Mouse (Mus musculus): ENCODE data around the gene Usp48. TPM values are rescaled to one million over a fixed set of nuclear protein-coding genes. Genes with fewer than 3 reads are reported as not detected.

Usp48 gene
- total and polyA plus RNA-seq, 3 experiments, result 28.5 to 77.8 (median 36.6) TPM

DNA sequence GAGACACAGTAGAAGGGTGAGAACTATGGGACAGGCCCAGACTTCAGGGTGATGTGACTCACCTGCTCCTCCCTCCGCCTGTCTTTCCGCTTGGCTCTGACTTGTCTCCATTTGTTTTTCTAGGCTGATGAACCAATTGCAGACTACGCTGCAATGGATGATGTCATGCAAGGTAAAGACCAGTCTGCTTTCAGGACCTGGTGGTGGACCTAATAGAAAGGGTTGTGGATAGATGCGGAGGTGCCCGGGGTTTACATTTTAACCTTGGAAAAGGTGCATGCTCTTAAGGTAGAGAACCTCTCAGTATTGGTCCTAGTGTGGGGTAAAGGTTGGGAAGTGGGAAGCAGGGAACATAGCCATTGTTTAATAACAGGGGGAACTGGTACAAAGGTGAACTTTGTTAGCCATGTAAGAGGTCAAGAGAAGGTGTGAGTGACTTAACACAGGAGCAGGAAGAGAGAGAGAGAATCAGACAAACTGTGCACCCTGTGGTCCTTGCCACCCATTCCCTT lies 59.3 kb downstream of the Usp48 start:
- no peak overlapping the region for H3K9ac ChIP-seq (ENCODE audit: insufficient read depth, low read depth)
- no peaks in the 10 kb centered on the region for H3K9me3 ChIP-seq (replicated peaks; ENCODE audit: low read length)
- no peak overlapping the region for H3K4me3 ChIP-seq (replicated peaks in 1 of 3; ENCODE audit: low read depth in 2 of 3, low read length in 2 of 3, poor library complexity in 1 of 3)
- TF ChIP-seq USF2 (conservative IDR thresholded peaks at IDR 0.05; ENCODE audit: low read depth, low read length) (no peak), JUN (IDR thresholded peaks at IDR 0.05; ENCODE audit: insufficient read depth, low read depth, low read length) (no peak), POLR2A (IDR thresholded peaks at IDR 0.05; ENCODE audit: low read depth, low read length) (no peak), RAD21 (IDR thresholded peaks at IDR 0.05; ENCODE audit: low read depth, low read length) (no peak), MYC (IDR thresholded peaks at IDR 0.05; ENCODE audit: low read depth, low read length) (no peak), ETS1 (conservative IDR thresholded peaks at IDR 0.05; ENCODE audit: low read depth, low read length) (no peak), JUND (conservative IDR thresholded peaks at IDR 0.05; ENCODE audit: low read depth, low read length) (no peak), CHD1 (IDR thresholded peaks at IDR 0.05; ENCODE audit: low read depth, low read length) (no peak), MAX (IDR thresholded peaks at IDR 0.05; ENCODE audit: low read length) (no peak)
- in situ Hi-C loops (cut with MboI; ENCODE audit: low pct_ligation_motif_present, low pct_unique_long_range_greater_than_20kb, low sequenced_read_pairs), result no loop called here
- no peaks in the 10 kb centered on the region for H3K27me3 ChIP-seq (replicated peaks)
- no peak for DNase-seq (ENCODE audit: extremely low read depth)
- H3K27ac ChIP-seq (ENCODE audit: insufficient read depth, low read depth), result no peak overlapping the region
- dilution Hi-C loops (cut with MboI; ENCODE audit: extremely low pct_ligation_motif_present, extremely low pct_unique_long_range_greater_than_20kb, low sequenced_read_pairs), result no loop called here
- H3K79me2 ChIP-seq (replicated peaks; ENCODE audit: control insufficient read depth, extremely low read depth, insufficient read depth, poor library complexity, severe bottlenecking), result no peaks in the 10 kb centered on the region
- no peak overlapping the region for H3K4me2 ChIP-seq (ENCODE audit: insufficient read depth, low read depth, poor library complexity, severe bottlenecking)
- H3K36me3 ChIP-seq (replicated peaks in 1 of 2; ENCODE audit: control insufficient read depth in 1 of 2, insufficient read depth in 1 of 2, low read length in 1 of 2), result peaks cover 81 to 100% of the 10 kb centered on the region in 2 experiments
- H3K4me1 ChIP-seq (ENCODE audit: control insufficient read depth in 1 of 2, insufficient read depth in 2 of 2), result peaks cover 0 to 7% of the 10 kb centered on the region in 2 experiments; a peak in 2 of 4 replicates

DNA sequence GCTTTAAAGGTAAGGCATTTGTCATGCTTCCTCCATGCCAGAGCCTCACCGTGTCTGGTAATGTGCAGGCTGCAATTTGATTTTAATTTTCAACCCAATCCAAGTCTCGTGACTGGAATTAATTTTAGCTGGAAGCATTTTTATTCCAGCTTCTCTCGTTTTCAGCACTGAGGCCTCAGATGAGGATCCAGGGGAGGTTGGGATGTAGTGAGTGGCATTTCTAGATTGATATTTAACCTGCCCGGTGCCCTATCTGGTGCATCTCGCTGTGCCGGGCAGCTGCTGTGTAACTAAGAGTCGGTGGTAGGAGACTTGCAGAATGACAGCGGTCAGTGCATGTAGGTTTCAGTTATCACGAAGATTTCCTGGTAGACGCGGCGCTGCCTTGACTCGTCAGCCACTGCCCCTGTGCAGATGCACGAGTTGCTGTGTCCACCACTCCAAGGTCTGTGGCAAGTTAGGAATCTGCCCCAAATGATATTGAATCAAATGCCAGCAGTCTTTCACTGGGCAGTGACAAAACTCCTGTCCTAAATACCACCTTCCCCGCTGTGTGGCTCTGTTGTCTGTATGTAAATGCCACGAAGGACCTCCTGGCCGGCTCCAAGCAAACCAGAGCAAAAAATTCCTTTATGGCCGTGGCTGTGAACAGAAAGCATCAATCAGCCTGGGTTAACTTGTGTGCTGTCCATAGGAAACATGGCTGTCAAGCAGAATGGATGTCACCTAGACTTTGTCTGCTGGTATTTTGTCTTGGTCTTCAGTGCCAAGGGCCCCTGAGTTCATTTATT lies 61.9 kb downstream of the Usp48 start:
- Histone ChIP-seq H3K27me3 (replicated peaks) (no peaks in the 10 kb centered on the region), H3K4me1 (ENCODE audit: control insufficient read depth in 1 of 2, insufficient read depth in 2 of 2) (0 out of 4 replicates have a peak, but pooled peaks cover 0 to 2% of the 10 kb centered on the region in 2 experiments), H3K79me2 (replicated peaks; ENCODE audit: control insufficient read depth, extremely low read depth, insufficient read depth, poor library complexity, severe bottlenecking) (no peaks in the 10 kb centered on the region), H3K9ac (ENCODE audit: insufficient read depth, low read depth) (no peak overlapping the region), H3K36me3 (replicated peaks in 1 of 2; ENCODE audit: control insufficient read depth in 1 of 2, insufficient read depth in 1 of 2, low read length in 1 of 2) (peaks cover 60 to 84% of the 10 kb centered on the region in 2 experiments), H3K4me3 (replicated peaks in 1 of 3; ENCODE audit: low read depth in 2 of 3, low read length in 2 of 3, poor library complexity in 1 of 3) (no peak overlapping the region), H3K9me3 (replicated peaks; ENCODE audit: low read length) (no peaks in the 10 kb centered on the region), H3K4me2 (ENCODE audit: insufficient read depth, low read depth, poor library complexity, severe bottlenecking) (no peak overlapping the region), H3K27ac (ENCODE audit: insufficient read depth, low read depth) (no peak overlapping the region)
- DNase-seq (ENCODE audit: extremely low read depth), result no peak
- dilution Hi-C loops (cut with MboI; ENCODE audit: extremely low pct_ligation_motif_present, extremely low pct_unique_long_range_greater_than_20kb, low sequenced_read_pairs) (no loop called here), in situ Hi-C loops (cut with MboI; ENCODE audit: low pct_ligation_motif_present, low pct_unique_long_range_greater_than_20kb, low sequenced_read_pairs) (no loop called here)
- TF ChIP-seq POLR2A (IDR thresholded peaks at IDR 0.05; ENCODE audit: low read depth, low read length) (no peak), ZKSCAN1 (IDR thresholded peaks at IDR 0.05; ENCODE audit: borderline replicate concordance, low read depth, low read length) (no peak), ELF1 (IDR thresholded peaks at IDR 0.05; ENCODE audit: low read depth, low read length) (no peak), BHLHE40 (IDR thresholded peaks at IDR 0.05; ENCODE audit: low read depth, low read length) (no peak), ETS1 (conservative IDR thresholded peaks at IDR 0.05; ENCODE audit: low read depth, low read length) (no peak), E2F4 (IDR thresholded peaks at IDR 0.05; ENCODE audit: insufficient replicate concordance, low read depth, low read length) (no peak), USF2 (conservative IDR thresholded peaks at IDR 0.05; ENCODE audit: low read depth, low read length) (no peak), CHD2 (IDR thresholded peaks at IDR 0.05; ENCODE audit: low read length) (no peak), RAD21 (IDR thresholded peaks at IDR 0.05; ENCODE audit: low read depth, low read length) (no peak), MAZ (IDR thresholded peaks at IDR 0.05; ENCODE audit: low read depth, low read length) (no peak), CTCF (conservative IDR thresholded peaks at IDR 0.05 in 1 of 2, IDR thresholded peaks at IDR 0.05 in 1 of 2; ENCODE audit: low read depth in 2 of 2, low read length in 2 of 2) (no peak), NELFE (IDR thresholded peaks at IDR 0.05; ENCODE audit: low read depth, low read length) (no peak), POLR2AphosphoS2 (IDR thresholded peaks at IDR 0.05; ENCODE audit: low read depth, low read length) (no peak), HCFC1 (IDR thresholded peaks at IDR 0.05; ENCODE audit: low read depth, low read length) (no peak), MAFK (IDR thresholded peaks at IDR 0.05; ENCODE audit: insufficient replicate concordance, low read length) (no peak), MYC (IDR thresholded peaks at IDR 0.05; ENCODE audit: low read depth, low read length) (no peak), EP300 (IDR thresholded peaks at IDR 0.05; ENCODE audit: low read length) (no peak), ZMIZ1 (IDR thresholded peaks at IDR 0.05; ENCODE audit: low read depth, low read length) (no peak), SMC3 (IDR thresholded peaks at IDR 0.05; ENCODE audit: low read depth, low read length) (no peak)
